Mouse (Mus musculus) testis, adult 2 months (tissue): ENCODE results near the gene Cyfip2.

Experiments used
- CTCF ChIP-seq: fragments of 200-500 bp; IDR thresholded peaks from 2 replicates; pipeline ENCODE4 v1.5.1; 2012; ENCODE audit warnings: low read depth, mild to moderate bottlenecking, inconsistent platforms, low read length, moderate library complexity; ENCODE audit not compliant: control insufficient read depth, insufficient read depth, insufficient replicate concordance
- POLR2A ChIP-seq: fragments of 200-500 bp; IDR thresholded peaks from 2 replicates; pipeline ENCODE4 v1.6.1; 2012; ENCODE audit warnings: low read depth, mild to moderate bottlenecking, inconsistent platforms, low read length, moderate library complexity; ENCODE audit not compliant: control insufficient read depth

DNA sequence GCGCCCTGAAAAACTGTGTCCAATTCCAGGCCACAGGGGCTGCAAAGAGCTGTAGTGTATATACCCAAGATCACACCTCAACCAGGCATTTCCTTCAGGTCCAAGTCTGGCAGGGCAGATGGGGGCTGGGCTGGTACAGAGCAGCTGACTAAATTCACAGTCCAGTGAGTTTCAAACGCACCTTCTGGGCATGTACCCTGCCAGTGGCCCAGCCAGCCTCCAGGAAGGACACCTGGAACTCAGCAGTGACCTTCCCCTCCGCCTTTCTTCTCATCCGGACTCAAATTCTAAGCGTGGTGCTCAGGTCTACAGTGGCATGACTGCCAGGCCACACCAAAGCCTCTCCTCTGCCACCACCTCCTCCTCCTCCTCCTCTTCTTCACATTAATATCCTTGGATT, 19.2 kb downstream of the Cyfip2 start:
- TF ChIP-seq CTCF (no peak), POLR2A (no peak)
